15 mouse cellular contexts compared by ENCODE assay signal in genomic region chr6:108464308-108464979, GRCm38 (mm10).
DNase-seq lines count a peak whose midpoint lies in the region; ATAC-seq and TF ChIP-seq lines count a peak whose summit lies in the region.
"Had no signal": no experiment of that assay in that cellular context is flagged by ENCODE, and none has a peak within 500 bp of the region (broad histone marks: within the 10 kb centered on the region; RNA-seq: fewer than 3 reads in every experiment).

No protein-coding gene starts in this region.

- 0 out of 2 replicates have a peak overlapping the region, but pooled peaks have one; percentile 6 for H3K27ac ChIP-seq in kidney, postnatal 0 days
- 0 out of 2 replicates have a peak overlapping the region, but pooled peaks have one; percentile 59 for H3K27ac ChIP-seq in heart, embryonic 11.5 days (ENCODE audit: low read depth, low read length)
- H3K27ac ChIP-seq in small intestine, adult 2 months (ENCODE audit: insufficient read depth, low read depth, low read length) = peak overlapping the region; percentile 19; the same call in 1 of the 2 replicates
- H3K27ac ChIP-seq: embryonic facial prominence, embryonic 13.5 days; hindbrain, embryonic 13.5 days; limb, embryonic 13.5 days; midbrain, embryonic 12.5 days had no signal

- 79% methylated on average over 8 of the region's 8 CpGs for WGBS in kidney, postnatal 0 days
- WGBS in heart, embryonic 11.5 days (ENCODE audit: insufficient replicate concordance) = 62% methylated on average over 8 of the region's 8 CpGs
- 86% methylated on average over 8 of the region's 8 CpGs for WGBS in small intestine, adult 2 months

- TF ChIP-seq CTCF in kidney, postnatal 0 days (IDR thresholded peaks at IDR 0.05; ENCODE audit: low read depth) = no peak
- TF ChIP-seq CTCF in small intestine, adult 2 months (IDR thresholded peaks at IDR 0.05; ENCODE audit: extremely low read depth, insufficient read length, insufficient replicate concordance, low read depth, low read length) = no peak

- H3K4me1 ChIP-seq in kidney, postnatal 0 days (replicated peaks; ENCODE audit: insufficient read depth, low read length) = peaks cover 15% of the 10 kb centered on the region
- peaks cover 19% of the 10 kb centered on the region; the same call in 1 of the 2 replicates for H3K4me1 ChIP-seq in heart, embryonic 11.5 days (ENCODE audit: control insufficient read depth, insufficient read depth, low read length)
- H3K4me1 ChIP-seq in small intestine, adult 2 months (ENCODE audit: control insufficient read depth, insufficient read depth, insufficient read length, low read length) = peaks cover 9% of the 10 kb centered on the region; the same call in 1 of the 2 replicates
- H3K4me1 ChIP-seq: midbrain, embryonic 12.5 days had no signal

- DNase-seq in kidney, postnatal 0 days (ENCODE audit: low spot score) = no peak
- no peak for DNase-seq in kidney, postnatal 14 days
- DNase-seq in adrenal gland, postnatal 14 days = peak; percentile 73
- DNase-seq in cerebellum, adult 11-12 months = no peak
- DNase-seq in spleen, adult 18-20 months = no peak
- DNase-seq: cerebellum, adult 2 months; liver, postnatal 0 days; lung, postnatal 4 days had no signal

- H3K9me3 ChIP-seq in kidney, postnatal 0 days (replicated peaks; ENCODE audit: low read length) = no peaks in the 10 kb centered on the region
- no peaks in the 10 kb centered on the region for H3K9me3 ChIP-seq in heart, embryonic 11.5 days (replicated peaks; ENCODE audit: control insufficient read depth, low read length)
- H3K9me3 ChIP-seq: embryonic facial prominence, embryonic 13.5 days; G1E; hindbrain, embryonic 13.5 days; limb, embryonic 13.5 days; midbrain, embryonic 12.5 days had no signal

- TF ChIP-seq POLR2A in small intestine, adult 2 months (IDR thresholded peaks at IDR 0.05; ENCODE audit: low read depth, low read length) = no peak

- H3K4me3 ChIP-seq in kidney, postnatal 0 days (replicated peaks; ENCODE audit: low read depth, low read length) = no peak overlapping the region
- H3K4me3 ChIP-seq in heart, embryonic 11.5 days (ENCODE audit: low read depth, low read length) = no peak overlapping the region
- no peak overlapping the region for H3K4me3 ChIP-seq in small intestine, adult 2 months (ENCODE audit: low read depth, low read length)
- H3K4me3 ChIP-seq: embryonic facial prominence, embryonic 13.5 days; hindbrain, embryonic 13.5 days; limb, embryonic 13.5 days; midbrain, embryonic 12.5 days had no signal

- H3K9ac ChIP-seq in kidney, postnatal 0 days (ENCODE audit: low read depth, low read length) = no peak overlapping the region
- no peak overlapping the region for H3K9ac ChIP-seq in heart, embryonic 11.5 days (ENCODE audit: low read depth, low read length)
- H3K9ac ChIP-seq: embryonic facial prominence, embryonic 13.5 days; hindbrain, embryonic 13.5 days; limb, embryonic 13.5 days; liver, postnatal 0 days; midbrain, embryonic 12.5 days had no signal

- H3K4me2 ChIP-seq in kidney, postnatal 0 days (ENCODE audit: low read length) = no peak overlapping the region
- no peak overlapping the region for H3K4me2 ChIP-seq in heart, embryonic 11.5 days
- H3K4me2 ChIP-seq: embryonic facial prominence, embryonic 13.5 days; hindbrain, embryonic 13.5 days; limb, embryonic 13.5 days; midbrain, embryonic 12.5 days had no signal

- no peaks in the 10 kb centered on the region for H3K36me3 ChIP-seq in kidney, postnatal 0 days (ENCODE audit: insufficient read depth, low read length)
- no peaks in the 10 kb centered on the region for H3K36me3 ChIP-seq in heart, embryonic 11.5 days (ENCODE audit: control insufficient read depth, insufficient read depth, low read length)
- no peaks in the 10 kb centered on the region for H3K36me3 ChIP-seq in small intestine, adult 2 months (ENCODE audit: control insufficient read depth, insufficient read depth, low read length)
- H3K36me3 ChIP-seq: embryonic facial prominence, embryonic 13.5 days; hindbrain, embryonic 13.5 days; limb, embryonic 13.5 days; midbrain, embryonic 12.5 days had no signal

- no peaks in the 10 kb centered on the region for H3K27me3 ChIP-seq in kidney, postnatal 0 days (ENCODE audit: insufficient read depth, low read length)
- H3K27me3 ChIP-seq in heart, embryonic 11.5 days (ENCODE audit: control insufficient read depth, insufficient read depth, low read length) = no peaks in the 10 kb centered on the region
- no peaks in the 10 kb centered on the region for H3K27me3 ChIP-seq in small intestine, adult 2 months (ENCODE audit: control insufficient read depth, insufficient read depth, low read length)
- H3K27me3 ChIP-seq: embryonic facial prominence, embryonic 13.5 days; hindbrain, embryonic 13.5 days; limb, embryonic 13.5 days; midbrain, embryonic 12.5 days had no signal

- ATAC-seq in kidney, postnatal 0 days (replicated peaks; ENCODE audit: low FRiP score, low read depth) = peak; percentile 41; the same call in 1 of the 2 replicates
- 0 out of 2 replicates have a peak, but pooled peaks have one; percentile 19 for ATAC-seq in heart, embryonic 11.5 days (replicated peaks; ENCODE audit: insufficient number of reproducible peaks, low FRiP score, low TSS enrichment)
- ATAC-seq: liver, postnatal 0 days had no signal

Comparison
In these comparisons a context has a peak if more than half of its experiments do, and no peak if none do; other contexts are left out.
1. H3K27ac ChIP-seq: peak in every context shown above with its lines; median percentile 59 in heart, embryonic 11.5 days; 19 in small intestine, adult 2 months; 6 in kidney, postnatal 0 days.